Mouse (Mus musculus): ENCODE measurements around the gene Samd10. TPM values are rescaled to one million over a fixed set of nuclear protein-coding genes. Genes with fewer than 3 reads are reported as not detected.

Samd10 gene
- polyA plus RNA-seq, 1 experiment = 26.1 TPM

- no peaks in the 10 kb centered on the region for H3K27me3 ChIP-seq (replicated peaks; ENCODE audit: control insufficient read depth, insufficient read depth, low read length)
- no peak overlapping the region for H3K27ac ChIP-seq (ENCODE audit: insufficient read depth, low read depth, low read length)
- WGBS = 79% methylated on average over 6 of the region's 6 CpGs
- TF ChIP-seq POLR2A (IDR thresholded peaks at IDR 0.05; ENCODE audit: low read depth, low read length) = no peak
- TF ChIP-seq CTCF (conservative IDR thresholded peaks at IDR 0.05; ENCODE audit: insufficient read depth, insufficient read length, low read depth, low read length) = 0 out of 2 replicates have a peak, but pooled peaks have one; percentile 16
- H3K4me3 ChIP-seq (ENCODE audit: insufficient read depth, low read depth, low read length) = no peak overlapping the region
- DNase-seq = no peak
- H3K36me3 ChIP-seq (ENCODE audit: control insufficient read depth, insufficient read depth, low read length) = no peaks in the 10 kb centered on the region
- peaks cover 5% of the 10 kb centered on the region; the same call in 1 of the 2 replicates for H3K4me1 ChIP-seq (ENCODE audit: control insufficient read depth, insufficient read depth, low read length)
Measured at GRCm38 (mm10) chr2:181587796-181588195, 11.2 kb downstream of the Samd10 start.

- no peak for DNase-seq
- WGBS = 94% methylated on average over 3 of the region's 3 CpGs
- 0 out of 2 replicates have a peak, but pooled peaks cover 4% of the 10 kb centered on the region for H3K4me1 ChIP-seq (ENCODE audit: control insufficient read depth, insufficient read depth, low read length)
- H3K27me3 ChIP-seq (replicated peaks; ENCODE audit: control insufficient read depth, insufficient read depth, low read length) = no peaks in the 10 kb centered on the region
- no peak overlapping the region for H3K4me3 ChIP-seq (ENCODE audit: insufficient read depth, low read depth, low read length)
- H3K36me3 ChIP-seq (ENCODE audit: control insufficient read depth, insufficient read depth, low read length) = no peaks in the 10 kb centered on the region
- TF ChIP-seq CTCF (conservative IDR thresholded peaks at IDR 0.05; ENCODE audit: insufficient read depth, insufficient read length, low read depth, low read length) (no peak), POLR2A (IDR thresholded peaks at IDR 0.05; ENCODE audit: low read depth, low read length) (no peak)
- H3K27ac ChIP-seq (ENCODE audit: insufficient read depth, low read depth, low read length) = no peak overlapping the region
Measured at GRCm38 (mm10) chr2:181586124-181586523, 12.9 kb downstream of the Samd10 start.

GRCm38 (mm10) chr2:181585506-181585905 lies 13.5 kb downstream of the Samd10 start:
- no peak for DNase-seq
- H3K4me1 ChIP-seq (ENCODE audit: control insufficient read depth, insufficient read depth, low read length) = 0 out of 2 replicates have a peak, but pooled peaks cover 4% of the 10 kb centered on the region
- H3K4me3 ChIP-seq (ENCODE audit: insufficient read depth, low read depth, low read length) = no peak overlapping the region
- H3K27ac ChIP-seq (ENCODE audit: insufficient read depth, low read depth, low read length) = no peak overlapping the region
- no peaks in the 10 kb centered on the region for H3K27me3 ChIP-seq (replicated peaks; ENCODE audit: control insufficient read depth, insufficient read depth, low read length)
- 88% methylated on average over 5 of the region's 5 CpGs for WGBS
- H3K36me3 ChIP-seq (ENCODE audit: control insufficient read depth, insufficient read depth, low read length) = no peaks in the 10 kb centered on the region
- TF ChIP-seq CTCF (conservative IDR thresholded peaks at IDR 0.05; ENCODE audit: insufficient read depth, insufficient read length, low read depth, low read length) (no peak), POLR2A (IDR thresholded peaks at IDR 0.05; ENCODE audit: low read depth, low read length) (no peak)

GRCm38 (mm10) chr2:181584411-181584942 lies 14.5 kb downstream of the Samd10 start, which contains the start of gene Uckl1:
Gene Uckl1, minus strand, starts transcription at chr2:181584892.
- Histone ChIP-seq H3K36me3 (ENCODE audit: control insufficient read depth, insufficient read depth, low read length) (no peaks in the 10 kb centered on the region), H3K4me1 (ENCODE audit: control insufficient read depth, insufficient read depth, low read length) (peaks cover 8% of the 10 kb centered on the region; the same call in 1 of the 2 replicates), H3K4me3 (ENCODE audit: insufficient read depth, low read depth, low read length) (no peak within 1 kb of the TSS), H3K27me3 (replicated peaks; ENCODE audit: control insufficient read depth, insufficient read depth, low read length) (no peaks in the 10 kb centered on the region), H3K27ac (ENCODE audit: insufficient read depth, low read depth, low read length) (no peak within 1 kb of the TSS)
- WGBS = 91% methylated on average over 4 of the region's 4 CpGs
- TF ChIP-seq POLR2A (IDR thresholded peaks at IDR 0.05; ENCODE audit: low read depth, low read length) = no peak
- TF ChIP-seq CTCF (conservative IDR thresholded peaks at IDR 0.05; ENCODE audit: insufficient read depth, insufficient read length, low read depth, low read length) = no peak
- no peak for DNase-seq

- TF ChIP-seq CTCF (conservative IDR thresholded peaks at IDR 0.05; ENCODE audit: insufficient read depth, insufficient read length, low read depth, low read length) (no peak), POLR2A (IDR thresholded peaks at IDR 0.05; ENCODE audit: low read depth, low read length) (no peak)
- no peak for DNase-seq
- no peak overlapping the region for H3K27ac ChIP-seq (ENCODE audit: insufficient read depth, low read depth, low read length)
- no peaks in the 10 kb centered on the region for H3K27me3 ChIP-seq (replicated peaks; ENCODE audit: control insufficient read depth, insufficient read depth, low read length)
- H3K36me3 ChIP-seq (ENCODE audit: control insufficient read depth, insufficient read depth, low read length) = no peaks in the 10 kb centered on the region
- WGBS = 91% methylated on average over 3 of the region's 3 CpGs
- H3K4me3 ChIP-seq (ENCODE audit: insufficient read depth, low read depth, low read length) = no peak overlapping the region
- H3K4me1 ChIP-seq (ENCODE audit: control insufficient read depth, insufficient read depth, low read length) = peaks cover 8% of the 10 kb centered on the region; the same call in 1 of the 2 replicates
Measured at GRCm38 (mm10) chr2:181583460-181584257, 15.4 kb downstream of the Samd10 start.

GRCm38 (mm10) chr2:181582939-181583338 lies 16.1 kb downstream of the Samd10 start:
- no peak overlapping the region for H3K4me3 ChIP-seq (ENCODE audit: insufficient read depth, low read depth, low read length)
- whole genome bisulfite sequencing = 82% methylated on average over 1 of the region's 1 CpGs
- H3K27ac ChIP-seq (ENCODE audit: insufficient read depth, low read depth, low read length) = no peak overlapping the region
- TF ChIP-seq CTCF (conservative IDR thresholded peaks at IDR 0.05; ENCODE audit: insufficient read depth, insufficient read length, low read depth, low read length) (no peak), POLR2A (IDR thresholded peaks at IDR 0.05; ENCODE audit: low read depth, low read length) (no peak)
- H3K36me3 ChIP-seq (ENCODE audit: control insufficient read depth, insufficient read depth, low read length) = no peaks in the 10 kb centered on the region
- peaks cover 8% of the 10 kb centered on the region; the same call in 1 of the 2 replicates for H3K4me1 ChIP-seq (ENCODE audit: control insufficient read depth, insufficient read depth, low read length)
- DNase-seq = no peak
- H3K27me3 ChIP-seq (replicated peaks; ENCODE audit: control insufficient read depth, insufficient read depth, low read length) = no peaks in the 10 kb centered on the region

- Histone ChIP-seq H3K4me3 (ENCODE audit: insufficient read depth, low read depth, low read length) (no peak overlapping the region), H3K4me1 (ENCODE audit: control insufficient read depth, insufficient read depth, low read length) (peaks cover 8% of the 10 kb centered on the region; the same call in 1 of the 2 replicates), H3K27ac (ENCODE audit: insufficient read depth, low read depth, low read length) (no peak overlapping the region), H3K27me3 (replicated peaks; ENCODE audit: control insufficient read depth, insufficient read depth, low read length) (no peaks in the 10 kb centered on the region), H3K36me3 (ENCODE audit: control insufficient read depth, insufficient read depth, low read length) (no peaks in the 10 kb centered on the region)
- no peak for DNase-seq
- 87% methylated on average over 2 of the region's 2 CpGs for WGBS
- TF ChIP-seq POLR2A (IDR thresholded peaks at IDR 0.05; ENCODE audit: low read depth, low read length) (no peak), CTCF (conservative IDR thresholded peaks at IDR 0.05; ENCODE audit: insufficient read depth, insufficient read length, low read depth, low read length) (no peak)
Measured at GRCm38 (mm10) chr2:181582358-181582757, 16.7 kb downstream of the Samd10 start.
